Mouse (Mus musculus) megakaryocyte-erythroid progenitor cell, adult 5-6 weeks (primary cell): ENCODE results near the gene Dcaf17. TPM values are rescaled to one million over a fixed set of nuclear protein-coding genes. Genes with fewer than 3 reads are reported as not detected.

Source experiments
- ATAC-seq: replicated peaks from 2 replicates; pipeline ENCODE4 v1.8.0; 2016; ENCODE audit warnings: mild to moderate bottlenecking, inconsistent platforms; ENCODE audit not compliant: severe bottlenecking, poor library complexity, low FRiP score, low TSS enrichment
- total RNA-seq, 2 experiments: library from RNA; stranded (forward) in 1 of 2; stranded (reverse) in 1 of 2; fragments of 200-1000, 215-1000 nt in 1 of 2; fragments of >200 nt in 1 of 2; fragmentation: Nextera tagmentation in 1 of 2; gene quantifications; 2 replicates each; pipeline ENCODE4 v1.2.3; 2014 to 2017

Gene Dcaf17
- total RNA-seq, 2 experiments from 2014 or later: 10.8 to 13.9 TPM

- no peak for ATAC-seq
Observed at GRCm38 (mm10) chr2:71108541-71108940, 53.4 kb downstream of the Dcaf17 start.

GRCm38 (mm10) chr2:71113489-71114171 lies 58.5 kb downstream of the Dcaf17 start:
- ATAC-seq: no peak

GRCm38 (mm10) chr2:71116151-71116550 lies 61.0 kb downstream of the Dcaf17 start:
- ATAC-seq: no peak

- ATAC-seq: peak; percentile 70
Observed at GRCm38 (mm10) chr2:71117797-71118708, 62.9 kb downstream of the Dcaf17 start, which contains the start of gene Cybrd1. Gene Cybrd1, plus strand, starts transcription at chr2:71117923.

- no peak for ATAC-seq
Observed at GRCm38 (mm10) chr2:71120844-71121243, 65.7 kb downstream of the Dcaf17 start.

- no peak for ATAC-seq
Observed at GRCm38 (mm10) chr2:71121406-71121805, 66.3 kb downstream of the Dcaf17 start.

GRCm38 (mm10) chr2:71122268-71123029 lies 67.3 kb downstream of the Dcaf17 start:
- no peak for ATAC-seq

GRCm38 (mm10) chr2:71123591-71123990 lies 68.5 kb downstream of the Dcaf17 start:
- no peak for ATAC-seq

GRCm38 (mm10) chr2:71127779-71128534 lies 72.8 kb downstream of the Dcaf17 start:
- no peak for ATAC-seq

GRCm38 (mm10) chr2:71130366-71130765 lies 75.2 kb downstream of the Dcaf17 start:
- ATAC-seq: no peak

- ATAC-seq: no peak
Observed at GRCm38 (mm10) chr2:71131866-71132496, 76.9 kb downstream of the Dcaf17 start.

GRCm38 (mm10) chr2:71134041-71134505 lies 78.9 kb downstream of the Dcaf17 start:
- ATAC-seq: peak; percentile 84

- ATAC-seq: no peak
Observed at GRCm38 (mm10) chr2:71134836-71135235, 79.7 kb downstream of the Dcaf17 start.

- ATAC-seq: no peak
Observed at GRCm38 (mm10) chr2:71140622-71141021, 85.5 kb downstream of the Dcaf17 start.

GRCm38 (mm10) chr2:71142410-71142809 lies 87.3 kb downstream of the Dcaf17 start:
- ATAC-seq: no peak

GRCm38 (mm10) chr2:71145853-71146252 lies 90.7 kb downstream of the Dcaf17 start:
- ATAC-seq: no peak

GRCm38 (mm10) chr2:71146266-71146665 lies 91.1 kb downstream of the Dcaf17 start:
- no peak for ATAC-seq

GRCm38 (mm10) chr2:71147816-71148215 lies 92.7 kb downstream of the Dcaf17 start:
- ATAC-seq: no peak
